Mouse (Mus musculus): ENCODE measurements at regions not wholly inside any gene's neighbourhood (a gene's known extent, or its start where the extent isn't known, plus 50 kb on each side); places are given as distances from the start of the nearest gene placed in this dataset.
A peak's percentile ranks its signal among the peaks of the same experiment; 100 is the strongest.

DNA sequence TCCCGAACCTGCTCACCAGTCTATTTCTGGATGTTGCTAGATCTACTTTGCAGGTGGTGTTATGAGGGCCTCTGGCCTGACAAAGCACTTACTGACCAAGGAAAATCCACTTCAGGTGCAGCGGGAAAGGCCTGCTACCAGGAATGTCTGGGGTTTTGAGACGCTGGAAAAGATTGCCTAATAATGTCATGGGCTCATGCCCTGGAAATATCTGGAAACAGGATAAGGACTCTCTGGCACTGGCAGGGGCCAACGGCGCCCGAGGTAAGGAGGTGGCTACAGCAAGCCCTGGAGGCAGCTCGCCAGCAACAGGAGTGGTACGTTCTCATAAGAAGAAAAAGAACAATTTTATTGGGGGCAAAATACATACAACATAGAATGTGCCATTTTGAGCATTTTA lies 94.7 kb downstream of the Zfp36l1 start:
- DNase-seq (ENCODE audit: low spot score in 2 of 2): no peak

DNA sequence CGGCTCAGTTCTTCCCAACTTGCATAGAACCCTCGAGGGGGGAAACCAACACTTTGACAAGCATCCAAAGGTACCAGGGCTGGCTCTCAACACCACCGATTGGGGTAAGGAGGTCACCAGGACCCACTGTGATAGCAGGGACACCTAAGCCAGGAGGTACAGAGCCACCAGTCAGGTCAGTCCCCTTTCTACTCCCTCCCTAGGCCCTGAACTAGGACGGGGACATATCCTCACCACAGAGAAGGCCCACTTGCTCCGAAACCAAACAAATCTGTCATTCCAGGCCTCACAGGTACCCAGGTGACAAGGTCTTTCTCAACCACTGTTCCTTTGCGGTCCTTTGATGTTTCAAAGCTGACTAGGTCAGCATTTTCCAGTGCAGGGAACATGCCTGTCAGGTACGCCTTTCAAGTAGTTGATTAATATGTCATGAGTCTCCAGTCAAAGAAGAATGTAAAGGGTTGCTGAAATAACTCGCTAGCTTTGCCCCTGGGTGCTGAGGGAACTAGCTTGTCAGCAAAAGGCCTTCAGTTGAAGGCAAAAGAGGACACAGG lies 95.4 kb downstream of the Zfp36l1 start:
- no peak for DNase-seq (ENCODE audit: low spot score in 2 of 2)

DNA sequence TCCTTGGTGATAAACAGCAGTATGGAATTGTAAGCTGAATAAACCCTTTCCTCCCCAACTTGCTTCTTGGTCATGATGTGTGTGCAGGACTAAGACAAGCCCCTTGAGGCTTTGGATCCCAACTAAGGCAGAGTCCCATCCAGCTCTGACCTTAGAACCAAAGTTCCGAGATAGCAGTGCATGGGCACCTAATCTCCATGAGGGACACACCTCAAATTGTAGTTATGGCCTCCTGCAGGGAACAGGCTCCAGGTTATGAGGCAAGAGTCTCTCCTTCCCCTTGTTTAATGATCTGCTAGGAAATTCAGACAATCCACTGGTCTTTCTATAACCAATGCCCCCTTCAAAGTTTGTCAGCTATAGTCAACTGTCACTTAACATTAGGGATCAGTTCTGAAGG lies 96.9 kb downstream of the Zfp36l1 start:
- DNase-seq (ENCODE audit: low spot score in 2 of 2): no peak

DNA sequence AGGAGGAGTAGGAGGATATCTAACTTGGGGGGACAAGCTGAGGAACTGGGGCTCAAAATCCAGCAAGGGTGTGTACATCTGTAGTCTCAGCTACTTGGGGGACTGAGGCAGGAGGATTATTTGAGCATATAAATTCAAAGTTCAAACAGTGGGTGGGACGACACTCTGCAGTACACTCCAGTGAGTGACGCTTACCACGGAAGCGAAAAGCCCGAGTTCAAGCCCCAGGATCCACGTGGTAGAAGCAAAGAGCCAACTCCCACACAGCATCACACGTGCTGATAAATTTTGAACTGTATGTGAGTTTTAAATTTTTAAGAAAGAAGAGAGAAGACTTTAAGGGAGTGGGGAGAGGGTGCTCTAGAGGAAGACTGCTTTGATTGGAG lies 98.2 kb downstream of the Zfp36l1 start:
- DNase-seq (ENCODE audit: low spot score in 2 of 2): no peak

DNA sequence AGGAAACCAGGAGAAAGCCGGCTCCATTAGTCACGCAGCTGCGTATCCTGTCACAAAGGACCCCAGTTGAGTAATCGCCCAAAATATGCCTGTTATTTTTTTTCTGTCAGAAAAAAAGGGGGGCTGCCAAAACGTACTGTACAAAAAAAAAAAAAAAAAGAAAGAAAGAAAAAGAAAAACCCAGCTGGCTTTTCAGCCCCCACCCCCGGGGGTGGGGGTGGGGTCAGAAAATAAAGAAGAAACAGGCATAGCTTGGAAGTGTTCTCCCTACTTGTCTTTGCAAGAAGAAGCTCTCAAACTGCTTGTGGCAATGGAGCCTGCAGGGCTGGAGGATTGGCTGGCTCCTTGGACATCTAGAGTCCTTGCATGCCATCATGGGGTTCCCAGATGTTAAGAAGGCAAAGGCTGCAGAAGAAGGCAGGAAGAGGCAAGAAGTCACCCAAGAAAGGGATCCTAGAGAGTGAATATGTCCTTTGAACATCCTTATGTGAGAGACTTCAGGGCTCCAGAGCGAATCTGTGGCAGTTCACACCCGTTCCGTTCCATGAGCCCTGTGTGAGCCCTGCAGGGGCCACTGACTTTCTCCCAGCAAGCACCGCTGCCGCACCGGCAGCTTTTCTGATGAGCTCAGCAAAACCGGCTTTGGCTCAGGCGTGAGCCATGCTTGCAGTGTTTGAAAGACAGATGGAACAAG lies 98.8 kb downstream of the Zfp36l1 start:
- DNase-seq (ENCODE audit: low spot score in 2 of 2): peak; percentile 45 to 51

DNA sequence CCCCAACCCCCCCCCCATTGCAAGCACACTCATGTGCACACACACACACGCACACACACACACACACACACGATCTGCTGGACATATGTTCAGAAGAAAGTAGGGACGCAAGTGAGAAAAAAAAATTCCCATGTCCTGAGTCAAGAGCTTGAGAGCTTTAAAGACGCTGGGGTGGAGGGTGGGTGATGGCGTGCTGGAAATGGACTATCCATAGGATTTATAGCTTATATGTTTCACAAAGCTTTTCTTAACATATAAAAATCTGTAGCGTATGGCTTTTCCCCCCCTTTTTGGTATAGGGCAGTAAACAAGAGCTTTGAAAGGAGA lies 99.3 kb downstream of the Zfp36l1 start:
- DNase-seq (ENCODE audit: low spot score in 2 of 2): no peak

DNA sequence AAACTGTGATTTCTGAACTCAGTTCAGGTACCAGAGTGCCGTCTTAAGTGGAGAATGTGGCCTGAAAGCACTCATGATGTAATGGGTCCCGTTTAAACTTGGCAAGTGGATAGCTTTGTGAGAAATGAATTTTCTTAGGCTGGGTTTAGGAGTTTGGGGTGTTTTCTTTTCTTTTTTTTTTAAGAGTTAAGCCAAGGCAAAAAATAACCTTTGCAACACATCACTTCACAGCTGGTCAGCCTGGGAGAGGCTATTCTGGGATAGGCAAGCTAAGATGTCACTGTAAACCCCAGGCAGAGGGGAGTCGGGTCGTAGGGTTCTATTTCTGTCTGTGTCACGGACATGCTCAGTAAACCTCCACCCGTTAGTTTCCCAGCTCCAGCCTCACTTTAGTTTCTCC lies 100.9 kb downstream of the Zfp36l1 start:
- no peak for DNase-seq (ENCODE audit: low spot score in 2 of 2)

DNA sequence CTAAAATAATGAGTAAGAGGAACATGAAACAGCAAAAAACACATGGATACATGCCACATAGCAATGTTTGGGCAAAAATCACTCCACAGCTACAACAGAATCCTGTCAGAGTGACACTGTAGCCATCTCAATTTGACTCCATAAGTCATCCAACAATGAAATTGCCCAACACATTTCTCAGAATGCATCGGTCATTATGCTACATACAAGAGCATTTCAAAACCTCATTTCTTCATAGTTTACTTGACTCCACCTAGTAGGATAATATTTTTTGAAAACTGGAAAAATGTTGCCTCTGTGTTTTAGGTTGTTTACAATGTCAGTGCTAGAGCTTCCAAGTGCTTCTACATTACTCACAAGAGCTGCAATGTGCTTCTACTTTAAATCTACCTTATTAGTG lies 101.9 kb downstream of the Zfp36l1 start:
- DNase-seq (ENCODE audit: low spot score in 2 of 2): no peak

DNA sequence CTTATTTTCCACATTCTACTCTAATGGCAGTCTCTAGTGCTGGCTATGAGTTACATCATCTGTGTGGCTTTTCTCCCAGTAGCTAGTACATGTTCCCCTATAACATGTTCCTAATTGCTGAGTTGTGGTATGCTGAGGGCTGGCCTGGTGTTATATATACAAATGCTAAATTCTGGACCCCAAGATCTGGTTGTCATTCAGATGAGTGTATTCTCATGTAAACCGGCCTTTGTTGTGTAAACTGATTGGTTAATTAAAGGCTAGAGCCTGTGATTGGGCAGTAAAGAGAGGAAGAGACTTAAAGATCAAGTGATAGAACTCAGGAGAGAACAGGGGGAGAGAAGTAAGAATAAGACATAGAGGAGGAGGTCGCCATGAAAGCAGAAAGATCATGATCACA lies 102.6 kb downstream of the Zfp36l1 start:
- DNase-seq (ENCODE audit: low spot score in 2 of 2): no peak

DNA sequence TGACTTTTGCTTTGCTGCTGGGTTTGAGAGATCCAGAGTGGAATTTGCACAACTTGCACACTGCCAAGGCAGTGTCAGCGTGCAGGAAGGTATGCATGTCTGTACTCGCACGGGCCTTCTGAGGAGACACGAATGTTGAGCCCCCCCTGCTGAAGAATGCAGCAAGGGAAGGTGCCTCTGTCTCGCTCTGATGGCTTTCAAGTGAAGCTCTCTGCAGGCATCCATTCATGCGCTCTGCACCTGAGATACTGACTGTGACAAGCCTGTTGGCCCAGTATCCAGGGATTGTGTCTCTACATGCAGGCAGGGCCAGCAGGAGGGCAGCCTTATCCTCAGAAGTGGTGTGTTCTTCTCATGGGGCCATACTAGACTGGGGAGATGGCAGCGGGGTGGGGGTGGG lies 105.0 kb downstream of the Zfp36l1 start:
- DNase-seq (ENCODE audit: low spot score in 2 of 2): no peak

DNA sequence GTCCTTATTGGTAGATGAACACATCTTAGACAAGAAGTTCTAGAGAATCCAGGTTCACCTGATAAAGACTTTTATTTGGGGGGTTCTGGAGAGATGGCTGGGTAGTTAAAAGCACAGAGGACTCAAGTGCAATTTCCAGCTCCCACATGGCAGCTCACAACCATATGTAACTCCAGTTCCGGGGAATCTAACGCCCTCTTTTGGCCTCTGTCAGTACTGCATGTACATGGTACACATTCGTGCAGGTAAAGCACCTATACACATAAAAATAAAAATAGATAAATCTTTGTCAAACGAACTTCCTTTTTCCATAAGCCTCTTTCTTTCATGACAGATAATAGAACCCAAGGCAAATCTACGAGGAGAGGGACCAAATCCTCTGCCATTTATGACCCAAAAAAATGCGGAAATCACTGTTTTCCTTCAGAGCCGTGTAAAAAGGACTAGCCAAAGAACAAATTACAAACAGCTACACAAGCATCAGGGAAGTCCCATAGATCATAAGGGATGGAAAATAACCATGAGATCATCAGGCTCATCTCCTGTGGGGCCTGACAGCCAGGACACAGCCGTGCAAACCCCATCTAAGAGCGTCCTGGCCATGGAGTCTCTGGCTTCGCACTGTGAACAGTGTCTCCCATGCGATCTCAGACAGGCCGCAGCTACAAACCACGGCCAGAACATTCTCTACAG lies 107.4 kb downstream of the Zfp36l1 start:
- DNase-seq (ENCODE audit: low spot score in 2 of 2): no peak

DNA sequence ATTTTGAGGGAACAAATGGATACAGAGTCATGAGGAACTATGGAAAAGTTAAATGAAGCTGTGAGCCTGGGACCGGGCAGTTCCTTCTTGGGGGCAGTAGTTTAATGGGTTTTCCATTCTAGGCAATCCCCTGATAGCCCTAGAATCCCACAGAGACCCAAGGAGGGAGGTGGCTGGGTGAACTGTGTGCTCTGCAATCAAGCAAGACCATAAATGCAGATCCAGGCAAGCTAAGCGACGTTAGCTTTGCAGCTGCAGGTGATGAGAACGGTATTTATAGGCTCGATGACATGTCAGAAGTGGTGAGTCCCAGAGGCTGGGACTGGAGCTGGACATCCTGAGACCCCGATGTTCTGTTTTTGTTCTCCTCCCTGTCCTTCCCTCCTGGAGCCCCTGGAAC lies 108.2 kb downstream of the Zfp36l1 start:
- no peak for DNase-seq (ENCODE audit: low spot score in 2 of 2)

DNA sequence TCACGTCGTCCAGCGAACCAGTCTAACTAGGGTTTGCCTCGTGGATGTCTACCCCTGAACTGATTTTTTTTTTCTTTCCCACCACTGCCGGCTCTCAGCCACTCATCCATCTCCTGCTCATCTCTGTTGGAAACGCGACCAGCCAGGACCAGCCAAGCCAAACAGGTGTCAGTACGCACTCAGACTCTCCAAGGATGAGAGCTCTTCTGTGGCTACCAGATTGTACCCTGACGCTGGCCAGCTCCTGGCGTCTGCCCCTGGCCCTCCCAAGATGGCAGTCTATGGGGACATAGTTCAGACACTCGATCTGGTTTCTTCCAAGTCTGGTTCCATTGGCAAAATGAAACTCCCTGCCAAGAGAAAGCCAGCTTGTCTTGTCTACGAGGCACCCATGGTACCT lies 109.3 kb downstream of the Zfp36l1 start:
- DNase-seq (ENCODE audit: low spot score in 2 of 2): no peak

DNA sequence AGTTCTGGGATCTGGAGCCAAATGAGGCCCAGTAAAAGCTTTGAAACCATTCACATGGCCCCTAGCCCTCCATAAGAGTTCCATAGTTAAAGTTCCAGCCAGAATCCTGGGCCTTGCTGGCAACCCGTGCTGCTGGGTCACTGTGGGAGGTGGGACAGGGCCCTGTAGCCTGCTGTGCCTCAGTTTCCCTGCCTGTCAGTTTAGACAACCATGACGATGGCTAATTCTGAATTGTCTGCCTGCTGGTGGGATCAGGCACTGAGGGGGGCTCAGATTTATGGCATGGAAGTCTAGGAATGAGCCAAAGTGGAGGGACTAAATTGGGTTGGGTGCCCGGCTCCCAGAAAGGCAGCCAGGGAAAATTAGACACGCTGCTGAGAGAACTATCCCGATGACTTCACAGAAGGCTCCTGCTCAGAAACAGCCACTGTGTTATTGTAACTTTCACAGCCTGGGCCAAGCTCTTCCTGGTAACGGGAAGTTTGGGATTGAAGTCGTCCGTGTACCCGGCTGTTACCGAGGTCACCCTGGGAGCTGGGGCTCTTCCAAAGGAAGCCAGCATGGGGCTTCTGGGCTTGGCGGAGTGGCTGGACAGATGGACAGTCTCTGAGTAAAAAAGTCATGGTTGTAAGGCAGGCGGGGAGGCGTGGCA lies 110.2 kb downstream of the Zfp36l1 start:
- no peak for DNase-seq (ENCODE audit: low spot score in 2 of 2)

DNA sequence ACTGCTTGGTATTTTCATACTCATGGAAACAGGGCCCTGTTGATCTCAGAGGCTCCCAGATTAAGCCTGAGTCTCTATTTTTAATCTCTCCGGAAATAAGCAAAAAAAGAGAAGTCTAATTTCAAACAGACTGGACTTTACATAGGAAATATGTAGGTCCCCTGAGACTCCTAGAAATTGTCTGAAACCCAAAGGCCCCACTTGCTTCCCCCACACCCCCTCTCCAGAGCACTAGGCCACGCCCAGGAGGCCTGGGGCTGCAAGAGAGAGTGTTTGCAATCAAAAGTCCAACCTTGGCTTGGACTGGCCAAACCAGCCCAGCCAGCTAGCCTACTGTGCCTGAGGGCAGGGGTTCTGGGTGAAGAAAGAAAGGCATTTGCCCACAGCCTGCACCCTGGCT lies 111.0 kb downstream of the Zfp36l1 start:
- no peak for DNase-seq (ENCODE audit: low spot score in 2 of 2)

DNA sequence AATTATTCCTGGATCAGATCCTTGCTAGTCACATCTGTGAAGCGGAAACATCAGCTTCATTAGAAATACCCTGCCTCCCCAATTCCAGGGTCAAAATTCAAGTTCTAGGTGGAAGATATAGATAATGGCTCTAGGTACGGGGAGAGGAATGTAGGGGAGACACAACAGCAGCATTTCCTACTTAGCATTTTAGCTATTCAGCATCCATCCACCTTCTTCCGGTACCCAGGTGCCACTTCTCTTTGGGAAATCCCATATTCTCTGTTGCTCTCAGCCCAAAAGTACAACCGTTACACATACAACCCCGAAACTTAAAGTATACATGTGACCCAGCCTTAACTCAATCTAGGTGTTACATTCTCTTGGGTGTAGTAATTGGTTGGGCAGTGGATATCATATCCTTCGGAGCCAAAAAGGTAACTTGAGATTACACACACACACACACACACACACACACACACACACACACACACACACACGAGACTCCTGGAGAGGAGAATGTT lies 112.9 kb downstream of the Zfp36l1 start:
- no peak for DNase-seq (ENCODE audit: low spot score in 2 of 2)

DNA sequence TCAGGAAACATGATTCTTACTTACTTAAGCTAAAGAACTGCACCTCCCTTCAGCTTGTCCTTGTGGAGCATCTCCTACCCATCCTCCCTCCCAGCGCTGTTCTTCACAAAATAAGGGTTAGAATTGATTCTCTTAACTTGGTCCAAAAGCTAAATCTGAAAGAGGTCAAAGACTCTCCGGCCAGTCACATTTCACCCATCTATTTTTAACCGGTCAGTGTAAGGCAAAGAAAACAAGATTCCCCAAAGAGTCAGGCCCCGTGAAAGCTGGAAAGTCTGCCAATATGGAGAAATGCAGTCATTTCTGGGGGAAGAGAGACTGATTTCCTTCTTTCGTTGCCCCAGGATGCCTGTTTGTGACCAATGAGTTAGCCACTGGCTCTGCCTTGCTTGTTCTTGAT lies 114.0 kb downstream of the Zfp36l1 start:
- DNase-seq (ENCODE audit: low spot score in 2 of 2): no peak

DNA sequence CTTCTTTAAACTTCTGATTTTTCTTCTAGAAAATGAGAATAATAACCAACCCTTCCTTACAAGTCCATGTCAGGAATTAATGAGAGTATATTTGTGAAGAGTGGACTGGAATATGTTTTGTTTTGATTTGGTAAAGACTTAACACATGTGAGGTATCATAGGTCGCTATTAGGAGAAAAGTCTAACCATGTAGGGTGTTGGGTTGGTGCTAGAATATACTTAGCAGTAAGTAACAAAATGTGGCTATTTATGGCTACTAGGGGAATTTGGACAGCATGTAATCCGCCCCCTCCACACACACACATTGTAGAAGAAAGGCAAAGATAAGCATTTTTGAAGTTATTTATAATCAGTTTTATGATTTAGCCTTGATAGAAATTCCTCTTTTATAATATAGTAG lies 114.5 kb downstream of the Zfp36l1 start:
- DNase-seq (ENCODE audit: low spot score in 2 of 2): no peak

DNA sequence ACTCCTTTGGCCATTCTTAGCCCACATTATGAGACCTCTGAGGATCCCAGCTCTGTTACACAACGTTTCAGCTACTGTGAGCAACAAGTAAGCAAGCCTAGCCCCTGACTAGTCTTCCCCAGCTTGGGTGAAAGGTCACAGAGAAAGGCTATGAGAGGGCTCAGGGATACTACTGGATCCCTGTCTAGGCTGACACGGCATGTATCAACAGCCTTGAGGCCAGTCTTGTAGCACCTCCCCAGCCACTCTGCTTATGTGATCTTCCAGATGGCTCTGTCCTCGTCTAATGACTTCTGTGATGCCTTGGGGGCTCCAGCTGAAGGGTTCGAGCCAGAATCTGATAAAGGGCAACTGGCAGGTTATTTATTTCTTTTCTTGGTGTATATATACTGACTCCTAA lies 115.6 kb downstream of the Zfp36l1 start:
- no peak for DNase-seq (ENCODE audit: low spot score in 2 of 2)

DNA sequence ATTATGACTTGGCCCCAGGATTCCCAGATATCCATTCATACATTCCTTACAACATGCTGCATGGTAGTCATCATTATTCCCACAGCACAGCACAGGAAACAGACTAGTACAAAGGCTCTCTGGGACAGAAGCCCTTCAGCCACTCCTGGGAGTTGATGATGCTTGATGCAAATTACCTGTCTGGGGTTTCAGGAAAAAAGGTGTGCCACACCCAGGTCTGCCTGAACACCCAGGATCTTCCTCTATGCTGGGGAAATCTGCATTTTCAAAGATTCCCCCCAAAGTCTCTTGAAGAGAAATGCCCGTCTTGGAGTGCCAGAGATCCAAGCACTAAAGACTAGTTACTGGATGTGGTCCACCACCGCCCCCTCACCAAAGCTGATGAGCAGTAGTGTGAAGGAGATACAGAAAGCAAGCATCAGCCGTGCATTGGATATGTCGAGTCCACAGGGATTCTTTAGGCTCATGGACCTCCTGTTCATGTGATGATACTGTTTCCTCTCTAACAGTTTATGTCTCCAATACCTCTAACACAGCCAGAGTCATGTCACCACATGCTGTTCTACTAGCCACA lies 117.2 kb downstream of the Zfp36l1 start:
- no peak for DNase-seq (ENCODE audit: low spot score in 2 of 2)

DNA sequence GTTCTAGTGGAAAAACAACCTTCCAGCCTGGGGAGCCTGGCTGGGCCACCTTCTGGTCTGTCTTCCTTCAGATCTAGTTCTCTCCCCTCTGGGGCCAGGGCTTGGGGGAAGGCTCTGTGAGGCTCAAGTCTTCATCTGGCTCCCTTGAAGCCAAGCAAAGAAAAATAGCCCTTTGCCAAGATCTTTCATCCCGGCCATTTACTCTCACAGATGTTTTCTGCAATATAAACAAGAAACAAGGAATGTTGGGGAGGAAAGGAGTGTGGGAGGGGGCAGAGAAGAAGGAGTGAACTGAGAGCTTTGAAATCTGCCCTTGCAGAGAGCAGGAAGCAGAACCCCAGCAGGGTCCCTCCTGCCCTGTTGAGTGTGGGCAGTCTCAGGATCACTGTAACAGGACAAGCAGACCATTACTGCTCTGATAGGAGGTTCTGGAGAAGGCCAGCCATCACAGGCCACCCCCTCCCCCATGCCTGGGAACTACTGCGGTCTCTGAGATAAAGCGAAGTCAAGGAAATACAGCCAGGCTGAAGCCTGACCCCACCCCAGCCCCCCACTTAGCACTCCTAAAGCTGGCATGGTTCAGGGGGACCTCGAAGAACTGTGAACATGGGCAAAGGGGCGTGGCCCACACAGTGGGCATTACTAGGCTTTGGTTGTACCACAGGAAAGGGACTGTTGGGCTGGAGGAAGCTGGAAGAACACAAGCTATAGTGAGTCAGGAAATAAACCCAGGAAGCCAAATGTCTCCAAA lies 118.8 kb downstream of the Zfp36l1 start:
- no peak for DNase-seq (ENCODE audit: low spot score in 2 of 2)
